Mouse (Mus musculus): Measurements from ENCODE around the gene Mob3b. TPM values are rescaled to one million over a fixed set of nuclear protein-coding genes. Genes with fewer than 3 reads are reported as not detected.

Gene Mob3b
- polyA plus RNA-seq, 1 experiment: 2.6 TPM

DNA sequence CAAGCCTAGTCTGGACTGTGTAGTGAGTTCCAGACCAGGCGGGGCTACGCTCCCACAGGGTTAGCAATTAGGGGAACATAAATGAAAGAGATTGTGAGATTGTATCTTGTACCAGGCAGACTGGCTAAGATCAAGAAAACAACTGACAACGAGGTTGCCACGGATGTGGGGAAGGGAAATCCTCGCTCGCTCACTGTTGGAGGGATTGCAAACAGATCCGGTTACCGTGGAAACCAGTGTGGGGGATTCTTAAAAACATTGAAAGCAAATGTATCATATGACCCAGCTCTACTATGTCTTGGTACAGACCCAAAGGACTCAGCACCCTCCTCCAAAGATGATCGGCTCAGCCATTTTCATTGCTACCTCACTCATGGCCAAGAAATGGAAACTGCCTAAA is 257.1 kb downstream of the Mob3b start:
- Histone ChIP-seq H3K27me3 (ENCODE audit: control insufficient read depth, insufficient read depth, low read length) (no peaks in the 10 kb centered on the region), H3K4me1 (replicated peaks; ENCODE audit: control insufficient read depth, insufficient read depth, low read length) (no peaks in the 10 kb centered on the region), H3K4me3 (ENCODE audit: control insufficient read depth, insufficient read depth, low read length) (no peak overlapping the region), H3K27ac (ENCODE audit: control insufficient read depth, insufficient read depth, low read length) (no peak overlapping the region), H3K36me3 (ENCODE audit: control insufficient read depth, insufficient read depth, low read length) (no peaks in the 10 kb centered on the region)
- DNase-seq: no peak
- WGBS: 57% methylated on average over 9 of the region's 9 CpGs
- TF ChIP-seq POLR2A (IDR thresholded peaks at IDR 0.05; ENCODE audit: control insufficient read depth, extremely low read depth, insufficient read depth, low read length, poor library complexity) (no peak), CTCF (IDR thresholded peaks at IDR 0.05; ENCODE audit: borderline replicate concordance, control insufficient read depth, extremely low read depth, insufficient read depth, low read length, poor library complexity) (no peak)

GRCm38 (mm10) chr4:34899322-34899721 is 258.0 kb downstream of the Mob3b start:
- no peak overlapping the region for H3K4me3 ChIP-seq (ENCODE audit: control insufficient read depth, insufficient read depth, low read length)
- DNase-seq: no peak
- H3K4me1 ChIP-seq (replicated peaks; ENCODE audit: control insufficient read depth, insufficient read depth, low read length): no peaks in the 10 kb centered on the region
- H3K36me3 ChIP-seq (ENCODE audit: control insufficient read depth, insufficient read depth, low read length): no peaks in the 10 kb centered on the region
- 97% methylated on average over 1 of the region's 1 CpGs for WGBS
- TF ChIP-seq CTCF (IDR thresholded peaks at IDR 0.05; ENCODE audit: borderline replicate concordance, control insufficient read depth, extremely low read depth, insufficient read depth, low read length, poor library complexity) (no peak), POLR2A (IDR thresholded peaks at IDR 0.05; ENCODE audit: control insufficient read depth, extremely low read depth, insufficient read depth, low read length, poor library complexity) (no peak)
- no peaks in the 10 kb centered on the region for H3K27me3 ChIP-seq (ENCODE audit: control insufficient read depth, insufficient read depth, low read length)
- H3K27ac ChIP-seq (ENCODE audit: control insufficient read depth, insufficient read depth, low read length): no peak overlapping the region

Other genes starting within 250 kb of the Mob3b start
- gene Ifnk, start 5.4 kb downstream of the Mob3b start, polyA plus RNA-seq (2012; rRNA removed): not detected in 2 replicates
- gene C9orf72, start 68.7 kb upstream of the Mob3b start, polyA plus RNA-seq (2012; rRNA removed): 6.7 and 9.3 TPM in 2 replicates